Mouse (Mus musculus): ENCODE results near the gene Vars2. TPM values are rescaled to one million over a fixed set of nuclear protein-coding genes. Genes with fewer than 3 reads are reported as not detected.

Vars2 gene
- polyA plus RNA-seq, 1 experiment from 2014 or later, result 18.6 TPM

GRCm38 (mm10) chr17:35701978-35702461 is 34.6 kb upstream of the Vars2 start:
- no peaks in the 10 kb centered on the region for H3K36me3 ChIP-seq
- WGBS, result 4% methylated on average over 16 of the region's 16 CpGs
- H3K4me1 ChIP-seq, result peaks cover 64% of the 10 kb centered on the region
- peak overlapping the region; percentile 81 for H3K4me2 ChIP-seq
- H3K27me3 ChIP-seq (replicated peaks), result no peaks in the 10 kb centered on the region
- peak overlapping the region; percentile 99 for H3K27ac ChIP-seq
- H3K9me3 ChIP-seq, result no peaks in the 10 kb centered on the region
- ATAC-seq (ENCODE audit: insufficient read depth, low FRiP score, low read depth), result peak; percentile 16; the same call in 1 of the 2 replicates
- H3K9ac ChIP-seq, result peak overlapping the region; percentile 71
- peak overlapping the region; percentile 66 for H3K4me3 ChIP-seq (replicated peaks)

DNA sequence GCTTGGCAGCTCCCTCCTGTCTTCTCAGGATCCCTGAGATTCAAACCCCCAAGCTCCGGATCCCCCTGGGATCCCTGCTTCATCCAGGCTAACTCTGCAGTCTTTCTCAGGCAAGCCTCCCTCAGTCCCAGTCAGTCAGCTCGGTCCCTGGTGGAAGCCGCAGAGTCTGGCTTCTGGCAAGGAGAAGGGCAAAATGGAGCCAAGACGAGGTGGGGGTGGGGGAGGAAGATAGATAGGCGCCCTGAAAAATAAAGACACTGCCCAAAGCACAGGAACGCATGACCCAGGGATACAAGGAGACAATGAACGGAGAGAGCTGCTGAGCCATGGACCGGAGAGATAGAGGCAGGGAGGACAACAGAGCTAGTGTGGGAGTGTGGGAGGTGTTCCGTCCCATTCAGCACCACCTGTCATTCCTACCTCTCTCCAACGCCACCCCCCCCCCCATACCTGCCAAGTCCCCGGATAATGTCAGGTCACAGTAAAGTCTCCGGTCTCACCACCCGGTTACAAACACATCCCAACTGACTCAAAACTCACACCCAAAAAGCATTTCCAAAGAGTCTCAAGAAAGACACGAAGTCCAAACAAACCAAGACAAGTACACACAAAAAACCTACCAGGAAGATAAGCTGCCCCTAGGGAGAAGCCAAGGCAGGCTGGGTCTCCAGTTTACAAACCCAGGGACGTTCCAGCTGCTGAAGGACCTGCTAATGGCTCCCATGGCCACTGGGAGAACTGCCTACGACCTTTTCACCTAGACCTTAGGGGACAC is 34.0 kb upstream of the Vars2 start:
- ATAC-seq (ENCODE audit: insufficient read depth, low FRiP score, low read depth), result no peak
- peak overlapping the region; percentile 81 for H3K4me2 ChIP-seq
- H3K27me3 ChIP-seq (replicated peaks), result no peaks in the 10 kb centered on the region
- 2% methylated on average over 16 of the region's 16 CpGs for WGBS
- peak overlapping the region; percentile 99 for H3K27ac ChIP-seq
- H3K4me3 ChIP-seq (replicated peaks), result peak overlapping the region; percentile 66
- no peaks in the 10 kb centered on the region for H3K36me3 ChIP-seq
- peak overlapping the region; percentile 71 for H3K9ac ChIP-seq
- H3K9me3 ChIP-seq, result no peaks in the 10 kb centered on the region
- H3K4me1 ChIP-seq, result peaks cover 68% of the 10 kb centered on the region

GRCm38 (mm10) chr17:35700371-35700961 is 33.1 kb upstream of the Vars2 start:
- no peaks in the 10 kb centered on the region for H3K27me3 ChIP-seq (replicated peaks)
- H3K27ac ChIP-seq, result peak overlapping the region; percentile 99
- peak overlapping the region; percentile 71 for H3K9ac ChIP-seq
- H3K4me2 ChIP-seq, result peak overlapping the region; percentile 81
- H3K9me3 ChIP-seq, result no peaks in the 10 kb centered on the region
- H3K4me3 ChIP-seq (replicated peaks), result peak overlapping the region; percentile 66
- peaks cover 61% of the 10 kb centered on the region for H3K4me1 ChIP-seq
- under 1% methylated on average over 58 of the region's 66 CpGs for WGBS
- ATAC-seq (ENCODE audit: insufficient read depth, low FRiP score, low read depth), result peak; percentile 62
- H3K36me3 ChIP-seq, result peaks cover 3% of the 10 kb centered on the region; the same call in 1 of the 2 replicates

GRCm38 (mm10) chr17:35699919-35700318 is 32.5 kb upstream of the Vars2 start:
- no peaks in the 10 kb centered on the region for H3K9me3 ChIP-seq
- peak overlapping the region; percentile 71 for H3K9ac ChIP-seq
- no peaks in the 10 kb centered on the region for H3K27me3 ChIP-seq (replicated peaks)
- H3K4me1 ChIP-seq, result peaks cover 56% of the 10 kb centered on the region
- H3K27ac ChIP-seq, result peak overlapping the region; percentile 99
- 2% methylated on average over 19 of the region's 19 CpGs for WGBS
- H3K4me2 ChIP-seq, result peak overlapping the region; percentile 81
- peak overlapping the region; percentile 66 for H3K4me3 ChIP-seq (replicated peaks)
- peaks cover 8% of the 10 kb centered on the region; the same call in 1 of the 2 replicates for H3K36me3 ChIP-seq
- peak; percentile 20 for ATAC-seq (ENCODE audit: insufficient read depth, low FRiP score, low read depth)

DNA sequence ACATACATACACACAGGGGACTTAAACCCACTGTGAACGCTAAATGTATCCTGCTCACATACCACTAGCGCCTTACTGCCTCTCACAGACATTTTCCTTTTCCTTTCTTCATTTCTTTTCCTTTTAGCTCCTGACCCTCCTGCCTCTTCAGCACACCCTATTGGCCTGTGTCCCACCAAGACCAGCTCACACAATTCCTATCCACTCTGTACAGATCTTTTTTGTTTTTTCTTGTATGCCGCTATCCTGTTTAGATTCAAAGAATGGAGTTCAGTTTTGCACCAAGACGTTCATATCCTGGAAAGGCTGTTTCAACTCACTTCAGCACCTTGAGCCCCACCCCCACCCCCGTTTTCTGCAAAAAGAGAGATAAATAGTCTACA is 31.1 kb upstream of the Vars2 start:
- peaks cover 46% of the 10 kb centered on the region for H3K4me1 ChIP-seq
- 23% methylated on average over 5 of the region's 5 CpGs for WGBS
- H3K27me3 ChIP-seq (replicated peaks), result no peaks in the 10 kb centered on the region
- H3K4me2 ChIP-seq, result peak overlapping the region; percentile 81
- ATAC-seq (ENCODE audit: insufficient read depth, low FRiP score, low read depth), result no peak
- H3K4me3 ChIP-seq (replicated peaks), result peak overlapping the region; percentile 37
- H3K36me3 ChIP-seq, result peaks cover 13% of the 10 kb centered on the region
- no peaks in the 10 kb centered on the region for H3K9me3 ChIP-seq
- peak overlapping the region; percentile 99 for H3K27ac ChIP-seq
- no peak overlapping the region for H3K9ac ChIP-seq

DNA sequence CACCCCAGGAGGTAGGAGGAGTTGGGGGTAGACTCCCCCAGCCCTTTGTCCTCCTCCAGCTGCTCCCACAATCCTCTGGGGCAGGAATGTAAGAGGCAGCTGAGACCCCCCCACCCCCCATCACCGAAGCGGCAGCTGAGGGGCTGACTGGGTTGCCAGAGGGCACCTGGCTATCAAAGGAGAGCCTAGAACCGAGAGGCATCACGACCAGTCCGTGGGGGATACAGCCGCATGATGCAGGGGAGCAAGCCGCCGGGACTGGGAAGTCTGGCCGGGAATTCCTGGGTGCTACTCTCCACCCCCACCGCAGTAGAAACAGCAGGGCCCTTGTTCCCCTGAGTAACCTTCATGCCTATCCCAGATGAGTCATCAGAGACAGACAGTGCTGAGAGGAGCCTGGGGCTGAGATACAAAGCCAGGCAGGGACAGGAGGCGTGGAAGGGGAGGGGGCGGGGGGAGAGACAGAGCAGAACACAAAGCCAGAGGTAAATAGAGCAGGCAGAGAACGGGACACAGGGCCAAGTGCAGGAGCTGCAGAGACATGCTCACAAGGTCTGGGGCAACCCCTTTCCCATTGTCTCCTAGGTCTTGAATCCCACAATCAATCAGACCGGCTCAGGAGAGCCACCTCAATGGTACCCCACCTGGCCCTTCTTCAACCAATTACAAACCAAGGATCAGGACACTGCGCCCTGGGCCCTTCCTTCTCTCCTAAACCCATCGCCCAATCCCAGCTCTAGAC is 30.5 kb upstream of the Vars2 start:
- Histone ChIP-seq H3K27me3 (replicated peaks) (no peaks in the 10 kb centered on the region), H3K36me3 (peaks cover 19% of the 10 kb centered on the region), H3K4me1 (peaks cover 43% of the 10 kb centered on the region), H3K9me3 (no peaks in the 10 kb centered on the region), H3K4me2 (peak overlapping the region; percentile 81), H3K9ac (peak overlapping the region; percentile 29; the same call in 1 of the 2 replicates), H3K27ac (peak overlapping the region; percentile 99), H3K4me3 (replicated peaks) (peak overlapping the region; percentile 37)
- 5% methylated on average over 16 of the region's 16 CpGs for WGBS
- peak; percentile 45 for ATAC-seq (ENCODE audit: insufficient read depth, low FRiP score, low read depth)

GRCm38 (mm10) chr17:35697429-35697758 is 30.0 kb upstream of the Vars2 start:
- no peaks in the 10 kb centered on the region for H3K9me3 ChIP-seq
- peaks cover 40% of the 10 kb centered on the region for H3K4me1 ChIP-seq
- peak overlapping the region; percentile 81 for H3K4me2 ChIP-seq
- no peak for ATAC-seq (ENCODE audit: insufficient read depth, low FRiP score, low read depth)
- H3K27me3 ChIP-seq (replicated peaks), result no peaks in the 10 kb centered on the region
- H3K27ac ChIP-seq, result peak overlapping the region; percentile 99
- 0 out of 2 replicates have a peak overlapping the region, but pooled peaks have one; percentile 29 for H3K9ac ChIP-seq
- 11% methylated on average over 1 of the region's 1 CpGs for WGBS
- H3K36me3 ChIP-seq, result peaks cover 24% of the 10 kb centered on the region
- H3K4me3 ChIP-seq (replicated peaks), result peak overlapping the region; percentile 37

DNA sequence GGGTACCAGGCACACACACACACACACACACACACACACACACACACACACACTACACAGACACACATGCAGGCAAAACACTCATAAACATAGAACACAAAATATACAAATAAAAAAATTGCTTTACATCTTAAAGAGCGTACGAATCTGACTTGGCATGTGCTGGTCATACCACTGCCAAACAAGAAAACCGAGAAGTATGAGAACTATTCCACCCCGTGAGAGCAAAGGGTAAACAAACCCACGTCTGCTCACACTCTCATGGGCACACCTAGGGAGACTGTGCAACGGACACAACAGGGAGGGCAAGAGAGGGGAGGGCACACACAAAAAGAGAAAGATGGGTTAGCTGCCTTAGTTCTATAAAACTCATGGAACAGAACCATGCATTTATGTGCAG is 29.3 kb upstream of the Vars2 start:
- Histone ChIP-seq H3K9me3 (no peaks in the 10 kb centered on the region), H3K27me3 (replicated peaks) (no peaks in the 10 kb centered on the region), H3K9ac (no peak overlapping the region), H3K4me2 (peak overlapping the region; percentile 81), H3K27ac (peak overlapping the region; percentile 99; the same call in 1 of the 2 replicates), H3K4me1 (peaks cover 33% of the 10 kb centered on the region), H3K36me3 (peaks cover 31% of the 10 kb centered on the region), H3K4me3 (replicated peaks) (peak overlapping the region; percentile 37)
- WGBS, result 25% methylated on average over 6 of the region's 6 CpGs
- ATAC-seq (ENCODE audit: insufficient read depth, low FRiP score, low read depth), result no peak

DNA sequence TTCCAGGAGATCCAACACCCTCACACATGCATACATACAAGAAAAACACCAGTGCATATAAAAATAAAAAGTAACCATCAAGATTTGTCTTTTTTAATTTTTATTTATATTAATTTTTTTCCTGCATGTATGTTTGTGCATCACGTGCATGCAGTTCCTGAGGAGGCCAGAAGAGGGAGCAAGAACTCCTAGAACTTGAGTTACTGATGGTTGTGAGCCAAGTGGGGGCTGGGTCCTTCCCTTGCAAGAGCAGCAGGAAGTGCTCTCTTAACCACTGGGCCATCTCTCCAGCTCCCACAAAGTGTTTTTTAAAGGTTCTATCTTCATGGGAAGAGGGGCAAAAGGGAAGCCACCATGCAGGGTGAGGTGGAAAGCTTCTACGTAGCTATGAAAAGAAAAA is 27.9 kb upstream of the Vars2 start:
- Histone ChIP-seq H3K27ac (no peak overlapping the region), H3K9me3 (no peaks in the 10 kb centered on the region), H3K36me3 (peaks cover 43% of the 10 kb centered on the region), H3K9ac (no peak overlapping the region), H3K4me1 (peaks cover 31% of the 10 kb centered on the region), H3K4me3 (replicated peaks) (no peak overlapping the region), H3K27me3 (replicated peaks) (no peaks in the 10 kb centered on the region), H3K4me2 (no peak overlapping the region)
- WGBS, result 87% methylated on average over 2 of the region's 2 CpGs
- no peak for ATAC-seq (ENCODE audit: insufficient read depth, low FRiP score, low read depth)

- no peak overlapping the region for H3K4me3 ChIP-seq (replicated peaks)
- ATAC-seq (ENCODE audit: insufficient read depth, low FRiP score, low read depth), result no peak
- H3K36me3 ChIP-seq, result peaks cover 53% of the 10 kb centered on the region
- no peak overlapping the region for H3K4me2 ChIP-seq
- H3K4me1 ChIP-seq, result peaks cover 20% of the 10 kb centered on the region
- no peak overlapping the region for H3K27ac ChIP-seq
- WGBS, result 83% methylated on average over 5 of the region's 5 CpGs
- no peak overlapping the region for H3K9ac ChIP-seq
- no peaks in the 10 kb centered on the region for H3K9me3 ChIP-seq
- H3K27me3 ChIP-seq (replicated peaks), result no peaks in the 10 kb centered on the region
Measured at GRCm38 (mm10) chr17:35693906-35694305, 26.5 kb upstream of the Vars2 start.

GRCm38 (mm10) chr17:35692368-35692767 is 25.0 kb upstream of the Vars2 start:
- peaks cover 7% of the 10 kb centered on the region for H3K4me1 ChIP-seq
- H3K9ac ChIP-seq, result no peak overlapping the region
- H3K4me3 ChIP-seq (replicated peaks), result no peak overlapping the region
- H3K27me3 ChIP-seq (replicated peaks), result no peaks in the 10 kb centered on the region
- no peak for ATAC-seq (ENCODE audit: insufficient read depth, low FRiP score, low read depth)
- H3K27ac ChIP-seq, result no peak overlapping the region
- H3K4me2 ChIP-seq, result no peak overlapping the region
- H3K9me3 ChIP-seq, result no peaks in the 10 kb centered on the region
- H3K36me3 ChIP-seq, result peaks cover 69% of the 10 kb centered on the region
- WGBS, result 70% methylated on average over 4 of the region's 4 CpGs

Measured in stomach, embryonic 15.5 days (tissue).